Mouse (Mus musculus): ENCODE data around the gene Dph1.
A peak's percentile ranks its signal among the peaks of the same experiment; 100 is the strongest.

The Dph1 gene

DNA sequence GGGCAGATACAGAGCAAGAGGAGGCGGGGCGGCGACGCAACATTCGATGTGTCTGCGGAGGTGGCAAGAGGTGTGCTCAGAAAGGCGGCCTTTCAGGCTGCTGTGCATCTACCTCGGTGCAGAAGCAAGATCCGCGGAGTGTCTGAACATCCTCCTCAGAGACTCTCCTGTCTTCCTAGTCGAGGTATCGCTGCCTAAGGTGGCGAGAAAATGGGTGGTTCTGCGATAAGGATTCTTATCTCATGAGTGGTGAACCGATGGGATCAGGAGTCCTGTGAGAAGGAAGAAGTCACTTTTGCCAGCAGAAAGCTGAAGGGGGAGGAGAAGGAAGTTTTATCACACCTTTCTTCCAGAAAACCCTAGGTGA, 17.3 kb downstream of the Dph1 start:
- DNase-seq (ENCODE audit: low read depth): no peak

DNA sequence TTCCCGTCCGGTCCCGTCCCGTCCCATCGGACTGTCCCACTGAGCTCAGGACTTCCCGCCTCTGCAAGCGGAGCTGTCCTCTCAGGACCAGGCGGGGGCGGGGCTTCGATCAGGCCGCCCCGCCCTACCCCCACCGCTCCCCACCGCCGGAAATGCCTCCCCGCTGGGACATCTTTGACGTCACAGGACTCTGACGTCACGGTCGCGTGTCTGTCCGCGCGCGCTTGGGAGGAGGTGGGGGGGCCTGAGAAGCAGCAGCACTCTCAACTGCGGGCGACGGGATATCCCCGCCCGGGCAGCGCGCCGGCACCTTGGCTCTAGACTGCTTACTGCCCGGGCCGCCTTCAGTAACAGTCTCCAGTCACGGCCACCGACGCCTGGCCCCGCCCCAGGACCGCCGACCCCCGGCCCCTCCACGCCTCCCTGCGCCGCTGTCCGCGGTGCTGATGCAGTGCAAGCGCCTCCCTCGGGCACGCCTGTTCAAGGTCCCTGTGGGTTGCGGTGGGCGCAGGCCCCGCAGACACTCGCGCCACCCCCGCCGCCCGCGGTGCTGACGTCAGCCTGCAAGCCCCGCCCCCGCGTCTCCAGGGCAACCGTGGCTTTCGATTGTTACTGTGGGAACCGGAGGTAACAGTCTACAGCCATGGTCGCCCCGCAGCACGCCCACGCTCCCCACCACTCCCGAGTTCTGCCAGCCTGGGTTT, 17.8 kb downstream of the Dph1 start:
- DNase-seq (ENCODE audit: low read depth): no peak

DNA sequence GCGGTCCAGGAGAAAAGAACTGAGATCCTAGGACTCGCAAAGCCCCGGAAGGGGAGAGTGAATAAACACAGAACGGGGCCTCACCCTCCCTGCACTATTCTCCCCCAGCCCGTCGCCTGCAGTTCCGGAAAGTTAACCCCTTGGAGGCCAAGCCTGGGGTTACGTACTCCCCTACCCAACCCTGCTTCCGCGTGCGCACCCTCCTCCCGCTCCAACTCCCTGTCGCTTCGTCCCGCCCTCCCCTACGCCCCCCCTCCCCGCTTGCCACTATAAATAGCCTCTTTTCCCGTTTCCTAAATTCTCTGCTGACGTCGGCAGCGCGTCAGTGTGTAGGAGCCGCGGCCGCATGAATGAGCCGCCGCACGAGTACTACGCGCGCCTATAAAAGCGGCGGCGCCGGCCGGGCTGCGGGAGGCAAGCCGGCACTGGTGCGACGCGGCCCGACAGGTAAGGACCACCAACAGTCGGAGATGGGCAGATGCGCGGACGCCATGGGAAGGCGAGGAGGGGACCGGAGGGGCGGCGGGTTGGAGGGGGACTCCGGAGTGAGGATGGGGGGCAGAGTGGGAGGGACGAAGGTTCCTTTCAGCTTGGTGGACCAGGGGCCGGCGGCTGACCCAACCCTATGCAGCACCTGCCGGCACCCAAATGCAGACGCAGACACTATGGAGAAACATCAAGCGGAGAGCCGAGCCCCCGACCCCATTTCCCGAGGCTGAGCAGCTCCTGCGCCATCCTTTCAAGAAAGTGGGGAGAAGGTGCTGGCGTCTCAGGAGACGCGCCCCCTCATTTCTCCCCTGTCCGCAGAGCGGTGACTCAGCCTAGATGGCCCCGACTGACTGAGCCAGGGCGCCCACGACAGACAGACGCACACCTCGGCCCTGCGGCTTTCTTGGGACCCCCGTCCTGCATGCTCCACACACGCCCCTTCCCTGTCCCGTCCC, 18.6 kb downstream of the Dph1 start:
- no peak for DNase-seq (ENCODE audit: low read depth)

DNA sequence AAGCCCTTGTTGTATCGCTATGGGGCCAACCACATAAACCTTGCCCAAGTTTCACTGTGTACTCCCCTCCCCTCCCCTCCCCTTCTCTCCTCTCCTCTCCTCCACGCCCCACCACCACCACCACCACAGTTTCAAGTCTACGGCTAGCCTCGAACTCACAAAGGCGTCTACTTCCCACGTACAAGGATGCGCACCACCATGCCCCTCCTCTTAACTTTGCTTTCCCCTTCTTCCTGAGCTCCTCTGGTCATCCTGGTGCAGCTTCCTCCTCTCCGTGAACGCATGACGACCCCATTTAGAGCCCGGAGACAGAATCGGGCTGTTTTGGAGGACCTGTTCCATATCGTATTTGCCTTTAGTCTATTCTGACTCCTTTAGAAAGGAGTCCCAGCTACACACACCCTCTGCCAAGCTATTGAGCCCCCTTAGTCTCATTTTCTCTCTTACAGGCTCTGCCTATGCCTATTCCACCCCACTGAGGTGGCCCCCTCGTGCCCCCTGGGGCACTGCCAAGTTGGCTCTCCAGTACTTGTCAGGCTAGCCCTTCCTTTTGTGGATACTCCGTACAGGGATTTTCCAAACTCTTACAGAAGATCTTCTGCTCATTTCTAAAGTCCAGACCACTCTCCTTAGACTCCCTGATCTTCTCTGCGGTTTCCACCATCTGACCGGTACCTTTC, 19.7 kb downstream of the Dph1 start:
- DNase-seq (ENCODE audit: low read depth): no peak

DNA sequence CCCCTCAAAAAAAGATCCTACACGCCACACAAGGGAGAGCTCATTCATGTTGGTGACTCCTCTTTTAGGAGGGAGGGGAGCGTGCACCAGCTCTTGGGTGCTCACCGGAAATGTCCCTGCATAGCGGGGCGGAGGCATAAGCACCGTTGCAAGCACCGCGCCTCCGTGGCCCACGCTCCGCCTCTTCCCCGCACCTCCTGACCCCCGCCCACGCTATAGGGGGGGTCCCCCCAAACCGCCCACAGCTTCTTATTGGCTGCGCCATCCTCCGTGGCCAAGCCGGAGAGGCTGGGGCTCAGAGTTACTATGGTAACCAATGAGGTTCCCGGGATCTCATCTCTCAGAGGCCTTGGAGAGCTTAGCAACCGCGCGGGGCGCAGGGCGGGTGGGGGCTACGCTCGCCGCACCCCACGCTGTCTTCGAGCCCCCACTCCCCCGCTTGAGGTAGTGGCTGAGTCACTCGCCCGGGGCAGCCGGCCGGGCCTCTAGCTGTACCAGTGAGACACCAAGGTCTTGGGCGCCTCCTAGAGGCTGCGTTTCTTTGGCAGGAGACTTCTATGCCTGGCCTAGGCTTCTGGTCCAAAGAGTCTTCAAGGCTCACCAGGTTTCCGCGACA, 20.8 kb downstream of the Dph1 start:
- DNase-seq (ENCODE audit: low read depth): peak; percentile 81

DNA sequence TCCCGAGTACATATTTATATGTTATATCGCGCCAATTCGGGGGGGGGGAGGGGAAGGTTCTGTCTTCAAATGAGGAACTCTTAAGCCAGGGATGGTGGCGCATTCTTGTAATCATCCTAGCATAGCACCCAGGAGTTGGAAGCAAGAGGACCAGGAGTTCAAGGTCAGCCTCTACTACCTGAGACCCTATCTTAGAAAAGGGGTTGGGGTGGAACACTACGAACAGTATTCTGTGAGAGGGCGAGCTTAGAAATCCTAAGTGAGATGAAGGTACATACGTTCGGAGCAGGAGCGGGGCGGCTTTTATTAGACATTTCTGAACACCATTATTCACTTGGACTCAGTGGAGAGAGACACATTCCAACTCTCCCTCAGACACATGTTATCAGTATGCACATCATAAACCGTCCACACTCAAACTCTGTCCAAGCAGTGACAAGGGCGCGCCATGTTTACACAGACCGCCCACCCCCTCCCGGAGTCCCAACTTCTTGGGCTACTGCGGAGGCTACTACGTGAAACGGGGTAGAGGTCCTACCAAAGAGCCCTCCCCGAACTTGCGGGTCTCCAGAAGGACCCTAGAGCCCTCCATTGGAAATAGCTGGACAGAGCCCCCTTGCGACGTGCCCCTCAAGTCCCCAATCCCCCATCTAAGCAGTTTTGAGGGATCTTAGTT, 21.5 kb downstream of the Dph1 start, which contains the start of gene Hic1:
TSS of gene Hic1 (minus strand) at position 115 of the 676 bp plus-strand sequence.
- no peak for DNase-seq (ENCODE audit: low read depth)

DNA sequence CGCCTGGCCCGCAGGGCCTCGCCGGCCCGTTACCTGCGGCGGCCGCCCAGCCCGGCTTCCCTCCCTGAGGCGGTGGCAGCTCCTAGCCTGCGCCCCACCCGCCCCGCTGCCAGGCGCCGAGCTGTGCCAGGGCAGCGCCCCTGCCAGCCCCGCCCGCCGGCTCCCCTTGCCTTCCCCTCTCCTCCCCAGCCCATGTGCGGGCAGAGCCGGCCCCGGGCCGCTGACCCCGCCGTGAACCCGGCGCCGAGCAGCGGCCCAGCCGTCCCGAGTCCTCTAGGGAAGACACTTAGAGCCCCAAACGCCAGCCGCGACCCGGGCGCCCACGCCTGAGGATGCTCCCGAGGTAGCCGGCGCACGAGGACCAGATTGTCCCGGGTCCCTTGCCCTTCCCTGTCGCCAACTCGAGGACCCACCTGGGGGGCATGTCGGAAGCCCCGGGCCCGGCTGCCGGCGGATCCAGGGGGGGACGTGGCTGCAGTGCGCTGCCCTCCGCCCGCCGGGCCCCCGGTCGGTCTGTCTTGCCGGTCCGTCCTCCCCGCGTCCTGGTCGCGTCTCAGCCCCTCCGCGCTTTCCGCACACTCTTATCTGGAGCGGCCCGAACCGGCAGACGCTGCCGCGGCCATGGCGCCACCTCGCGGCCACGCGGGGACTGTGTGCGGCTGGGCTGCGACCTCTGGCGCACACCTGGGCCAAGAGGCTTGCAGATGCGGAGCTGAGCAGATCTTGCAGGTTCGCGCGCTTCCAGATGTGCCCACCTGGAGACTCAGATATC, 22.3 kb downstream of the Dph1 start:
- no peak for DNase-seq (ENCODE audit: low read depth)

DNA sequence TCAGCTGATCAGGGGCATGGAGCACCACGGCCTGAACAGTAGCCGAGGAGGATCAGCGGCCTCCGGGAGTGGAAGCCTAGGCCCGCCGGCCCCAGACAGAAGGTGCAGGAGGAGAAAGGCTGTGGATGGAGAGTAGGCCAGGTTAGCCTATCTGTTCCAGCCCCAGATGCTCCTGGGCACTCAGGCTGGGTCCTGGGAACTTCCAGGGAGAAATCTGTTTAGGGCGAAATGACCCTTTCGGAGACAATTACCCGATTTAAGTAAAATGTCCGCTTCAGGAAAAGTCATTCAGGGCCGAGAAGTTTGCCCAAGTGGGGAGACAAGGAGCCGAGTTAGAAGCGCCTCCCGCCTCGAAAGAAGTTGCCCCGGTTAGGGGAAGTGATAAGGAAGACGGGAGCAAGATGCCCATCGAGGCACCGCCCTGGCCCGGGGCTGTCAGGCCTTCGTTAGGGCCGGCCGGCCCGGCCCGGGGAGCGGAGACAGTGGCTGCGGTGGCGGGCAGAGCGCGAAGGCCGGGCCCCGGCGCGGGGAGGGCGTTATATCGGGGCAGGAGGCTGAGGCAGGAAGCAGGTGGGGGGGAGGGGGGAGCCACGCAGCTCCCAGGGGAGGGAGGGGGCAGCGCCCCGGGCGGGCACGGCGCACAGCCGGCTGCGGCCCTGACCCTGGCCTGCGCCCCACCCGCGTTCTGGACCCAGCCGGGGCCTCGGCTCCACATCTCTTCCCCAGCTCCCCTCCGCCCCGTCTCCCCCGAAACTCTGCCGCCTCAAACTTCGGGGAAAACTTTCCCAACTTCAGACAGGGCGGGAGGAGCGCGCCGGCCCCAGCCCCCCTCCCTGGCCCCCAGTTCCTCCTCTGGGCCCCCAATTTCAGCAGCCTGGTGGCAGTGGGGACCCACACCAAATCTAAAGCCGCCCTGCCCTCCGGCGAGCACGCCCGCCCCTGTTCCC, 23.1 kb downstream of the Dph1 start:
- no peak for DNase-seq (ENCODE audit: low read depth)

DNA sequence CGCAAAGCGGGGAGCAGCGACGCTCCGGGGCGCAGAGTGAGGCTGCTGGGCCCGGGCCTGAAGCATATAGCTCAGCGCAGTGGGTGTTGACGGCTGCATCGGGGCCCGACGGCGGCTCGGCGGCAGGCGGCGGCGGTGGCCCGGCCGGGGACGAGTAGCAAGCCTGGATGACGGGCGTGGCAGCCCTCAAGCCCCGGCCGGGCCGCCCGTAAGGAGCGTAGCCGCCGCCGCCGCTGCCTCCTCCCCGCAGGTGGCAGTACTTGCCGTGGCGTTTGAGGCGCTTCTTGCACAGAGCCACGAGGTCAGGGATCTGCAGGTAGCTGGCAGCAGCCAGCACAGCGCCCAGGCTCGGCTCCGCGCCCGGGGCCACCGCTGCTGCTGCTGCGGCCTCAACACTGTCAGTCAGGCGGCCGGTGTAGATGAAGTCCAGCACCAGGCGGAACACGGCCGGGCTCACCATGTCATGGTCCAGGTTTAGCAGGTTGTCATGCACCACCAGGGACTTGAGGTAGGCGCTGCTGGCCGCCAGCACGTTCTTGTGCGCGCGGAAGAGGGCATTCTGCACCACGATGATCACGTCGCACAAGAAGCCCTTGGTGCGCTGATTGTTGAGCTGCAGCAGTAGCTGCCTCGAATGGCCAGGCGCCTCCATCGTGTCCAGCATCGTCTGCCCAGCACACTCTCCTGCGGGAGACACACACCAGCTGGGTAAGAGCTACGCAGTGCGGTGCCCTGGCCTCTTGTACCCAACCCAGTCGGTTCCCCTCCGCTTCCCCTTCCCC, 24.0 kb downstream of the Dph1 start:
- DNase-seq (ENCODE audit: low read depth): no peak

DNA sequence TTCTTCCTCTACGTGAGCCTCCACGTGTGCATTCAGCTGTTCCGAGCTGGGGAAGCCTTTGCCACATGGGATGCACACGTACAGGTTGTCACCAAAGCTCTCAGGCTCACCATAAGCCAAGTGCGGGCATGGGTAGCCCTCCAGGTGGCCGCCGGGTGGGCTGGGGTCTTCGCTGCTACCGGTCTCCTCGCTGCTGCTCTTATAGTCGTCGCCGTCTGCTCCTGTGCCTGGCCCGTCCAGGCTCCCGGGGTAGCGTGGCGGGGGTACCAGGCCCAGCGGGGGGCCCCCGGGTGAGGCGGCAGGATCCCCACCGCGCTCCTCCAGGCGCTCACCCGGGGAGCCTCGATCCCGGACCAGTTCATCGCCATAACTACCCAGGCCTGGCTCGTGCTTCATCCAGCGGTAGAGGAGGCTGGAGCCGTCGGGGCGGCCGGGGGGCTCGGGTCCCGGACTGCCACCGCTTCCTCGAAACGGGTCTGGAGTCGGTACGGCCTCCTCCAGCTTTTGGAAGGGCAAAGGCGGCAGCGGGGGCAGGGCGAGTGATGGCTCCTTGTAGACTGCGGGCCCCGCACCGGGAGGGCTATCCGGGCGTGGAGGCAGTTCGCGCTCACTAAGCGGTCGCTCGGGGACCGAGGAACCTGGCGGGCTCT, 24.7 kb downstream of the Dph1 start:
- DNase-seq (ENCODE audit: low read depth): no peak

DNA sequence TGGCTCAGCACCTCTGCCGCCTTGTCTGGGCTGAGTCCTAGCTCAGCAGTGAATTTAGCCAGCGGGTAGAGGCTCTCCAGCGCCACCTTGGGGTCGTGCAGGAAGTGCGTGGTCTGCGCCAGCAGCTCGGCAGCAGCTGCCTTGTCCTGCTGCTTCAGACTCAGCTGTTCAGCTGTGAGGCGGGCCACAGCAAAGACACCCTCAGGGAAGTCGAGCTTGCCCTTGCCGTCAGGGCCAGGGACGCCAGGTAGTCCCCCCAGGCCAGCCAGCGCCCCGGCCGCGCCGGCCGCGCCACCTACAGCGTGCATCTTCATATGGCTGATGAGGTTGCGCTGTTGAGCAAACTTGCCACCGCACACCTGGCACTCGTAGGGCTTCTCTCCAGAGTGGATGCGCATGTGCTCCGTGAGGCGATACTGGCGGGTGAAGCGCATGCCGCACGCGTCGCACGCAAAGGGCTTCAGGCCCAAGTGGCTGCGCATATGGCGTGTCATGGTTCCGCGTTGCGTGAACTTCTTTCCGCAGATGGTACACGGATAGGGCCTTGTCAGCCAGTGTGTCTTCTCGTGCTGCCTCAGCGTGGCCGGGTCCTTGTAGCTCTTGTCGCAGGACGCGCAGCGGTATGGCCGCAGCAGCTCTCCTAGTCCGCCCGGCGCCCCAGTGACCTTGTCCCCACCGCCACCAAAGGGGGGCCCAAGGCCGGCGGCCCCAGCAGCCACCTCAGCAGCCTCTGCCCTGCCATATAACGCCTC, 25.4 kb downstream of the Dph1 start:
- DNase-seq (ENCODE audit: low read depth): no peak

DNA sequence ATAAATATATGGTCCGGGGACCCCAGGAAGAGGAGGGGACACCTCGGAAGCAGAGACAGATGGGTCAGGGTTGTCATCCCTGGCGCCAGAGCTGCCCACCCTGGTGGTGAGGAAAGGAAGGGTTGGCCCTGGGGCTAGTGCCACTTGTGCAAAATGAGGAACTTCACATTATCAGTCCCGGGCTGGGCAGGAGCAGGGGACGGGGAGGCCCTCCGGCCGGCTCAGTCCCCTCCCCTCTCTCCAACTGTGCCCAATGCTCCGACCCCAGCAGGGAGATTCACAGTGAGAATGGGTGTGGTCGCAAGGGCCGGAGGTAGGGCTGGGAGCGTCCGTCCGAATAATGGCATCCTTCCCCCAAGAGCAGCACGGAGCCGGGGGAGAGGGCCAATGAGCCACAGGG, 26.3 kb downstream of the Dph1 start:
- no peak for DNase-seq (ENCODE audit: low read depth)

DNA sequence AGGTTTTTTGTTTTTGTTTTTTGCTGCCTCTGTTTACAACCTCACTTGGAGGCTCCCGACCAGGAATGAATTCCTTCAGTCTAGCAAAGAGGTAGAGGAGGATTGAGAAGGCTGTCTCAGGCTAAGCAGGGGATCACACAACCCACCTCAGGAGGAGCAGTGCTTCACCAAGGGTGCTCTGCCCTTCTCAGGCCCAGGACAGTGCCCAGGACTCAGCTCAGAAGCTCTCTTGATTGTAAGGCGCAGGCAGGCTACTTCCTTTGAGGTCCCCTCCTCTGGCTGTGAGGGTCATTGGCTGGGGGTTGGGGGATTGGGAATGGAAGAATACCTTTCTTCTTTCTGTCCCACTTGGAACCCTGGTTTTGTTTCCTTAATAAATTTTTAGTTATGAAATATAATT, 27.0 kb downstream of the Dph1 start:
- DNase-seq (ENCODE audit: low read depth): no peak

DNA sequence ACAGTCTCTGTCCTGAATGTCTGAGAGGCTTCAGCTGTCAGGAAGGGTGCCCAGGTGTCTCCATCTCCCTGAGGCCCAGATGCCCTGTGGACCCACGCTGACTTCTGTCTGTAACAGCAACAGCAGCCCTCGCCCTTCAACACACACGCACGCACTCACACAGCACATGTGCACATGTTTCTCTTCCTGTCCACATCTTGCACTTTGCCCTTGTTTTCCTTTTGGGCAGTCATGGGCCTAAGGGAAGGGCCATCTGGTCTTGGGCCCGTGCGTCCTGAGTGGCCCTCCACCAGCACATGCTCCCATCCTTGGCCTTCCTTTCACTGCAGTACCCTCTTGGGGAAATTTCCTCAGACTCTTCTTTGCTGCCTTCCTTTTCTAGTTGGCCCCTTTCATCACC, 27.7 kb downstream of the Dph1 start:
- DNase-seq (ENCODE audit: low read depth): no peak

DNA sequence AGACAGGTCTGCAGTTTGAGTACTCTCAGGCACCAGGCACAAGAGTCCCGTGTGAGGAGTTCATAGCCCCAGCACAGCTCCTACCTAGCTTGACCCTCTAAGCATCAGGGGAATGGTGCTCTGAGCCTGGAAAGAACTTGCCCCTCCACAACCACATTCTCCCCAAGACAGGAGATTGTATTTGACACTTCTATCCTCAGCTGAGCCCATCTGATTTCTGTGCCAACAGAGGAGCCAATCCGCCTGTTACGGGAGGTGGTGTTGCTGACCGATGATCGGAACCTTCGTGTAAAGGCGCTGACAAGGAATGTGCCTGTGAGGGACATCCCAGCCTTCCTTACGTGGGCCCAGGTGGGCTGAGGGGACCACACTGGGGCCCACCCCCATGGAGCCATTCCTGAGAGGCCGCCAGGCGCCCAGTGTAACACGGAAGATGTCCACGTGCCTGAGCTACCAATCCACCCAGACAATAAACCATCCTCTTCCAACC, 28.4 kb downstream of the Dph1 start:
- no peak for DNase-seq (ENCODE audit: low read depth)

DNA sequence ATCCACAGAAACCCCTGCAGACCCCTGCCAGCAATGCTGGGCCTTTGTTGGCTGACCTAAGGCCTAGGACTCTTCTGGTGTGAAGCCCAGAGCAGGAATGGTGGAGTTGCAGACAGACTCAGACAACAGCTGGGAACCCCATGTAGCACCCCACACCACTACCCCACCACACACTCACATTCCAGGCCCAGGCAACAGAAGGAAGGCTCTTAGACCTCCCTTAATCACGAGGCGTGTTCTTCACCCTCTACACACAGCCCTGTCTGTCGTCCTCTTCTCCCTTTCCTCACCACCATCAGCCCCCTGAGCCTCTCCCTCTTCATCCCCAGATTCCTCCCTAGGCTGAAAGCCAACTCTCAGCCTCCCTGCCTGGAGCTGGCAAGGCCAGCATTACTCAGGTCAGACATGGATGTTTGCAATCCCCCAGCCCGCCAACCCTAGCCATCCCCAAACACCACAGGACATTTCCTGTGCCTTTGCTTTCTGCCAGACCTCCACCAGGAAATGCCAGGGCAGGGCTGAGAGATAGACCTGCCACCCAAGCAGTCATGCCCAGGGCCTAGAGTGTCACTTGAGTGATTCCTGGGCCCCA, 29.5 kb downstream of the Dph1 start:
- DNase-seq (ENCODE audit: low read depth): no peak

DNA sequence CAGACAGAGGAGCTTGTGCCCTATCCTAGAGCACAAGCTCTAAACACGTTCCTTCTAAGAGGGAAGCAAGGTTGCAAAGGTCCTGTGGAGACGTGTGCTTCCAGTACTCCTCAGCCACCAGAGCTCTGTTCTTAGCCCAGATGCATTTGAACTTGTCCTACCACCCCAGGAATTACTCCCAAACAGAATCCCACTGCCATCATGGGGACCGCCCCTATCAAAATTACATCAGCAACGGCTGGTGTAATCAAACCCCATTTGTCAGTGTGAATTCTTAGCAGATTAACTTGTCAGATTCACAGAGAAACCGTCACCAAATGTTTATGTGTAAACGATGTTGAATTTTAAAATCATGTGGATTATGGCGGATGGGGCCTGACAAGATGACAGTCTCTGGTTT, 30.1 kb downstream of the Dph1 start:
- no peak for DNase-seq (ENCODE audit: low read depth)
